ENCODE assay signal across 8 mouse cellular contexts in genomic region chr7:24269667-24270287, GRCm38 (mm10). TPM values are rescaled to one million over a fixed set of nuclear protein-coding genes. Genes with fewer than 3 reads are reported as not detected.
DNase-seq lines count a peak whose midpoint lies in the region; ATAC-seq and TF ChIP-seq lines count a peak whose summit lies in the region.

No protein-coding gene starts in this region.

- peaks cover 6% of the 10 kb centered on the region; the same call in 1 of the 2 replicates for H3K36me3 ChIP-seq in lung, postnatal 0 days (ENCODE audit: insufficient read depth, low read length)
- H3K36me3 ChIP-seq in limb, embryonic 11.5 days (ENCODE audit: control insufficient read depth, insufficient read depth, low read length), result peaks cover 4% of the 10 kb centered on the region

- no peaks in the 10 kb centered on the region for H3K9me3 ChIP-seq in lung, postnatal 0 days (ENCODE audit: low read length)
- H3K9me3 ChIP-seq in limb, embryonic 11.5 days (ENCODE audit: control insufficient read depth, low read length), result no peaks in the 10 kb centered on the region; the same call in 1 of the 2 replicates

- WGBS in lung, postnatal 0 days, result 32% methylated on average over 7 of the region's 7 CpGs
- WGBS in limb, embryonic 11.5 days, result 39% methylated on average over 7 of the region's 7 CpGs
- 20% methylated on average over 7 of the region's 7 CpGs for WGBS in olfactory bulb, adult 2 months

- H3K4me2 ChIP-seq in lung, postnatal 0 days (replicated peaks; ENCODE audit: low read depth, low read length), result peak overlapping the region; percentile 79
- H3K4me2 ChIP-seq in limb, embryonic 11.5 days (ENCODE audit: low read depth, severe bottlenecking), result peak overlapping the region; percentile 71

- TF ChIP-seq EP300 in lung, postnatal 0 days (IDR thresholded peaks at IDR 0.05), result no peak

- H3K9ac ChIP-seq in lung, postnatal 0 days (replicated peaks; ENCODE audit: low read depth), result no peak overlapping the region; the same call in 1 of the 2 replicates
- H3K9ac ChIP-seq in limb, embryonic 11.5 days (ENCODE audit: low read length), result peak overlapping the region; percentile 81

- DNase-seq in cerebellum, adult 8-10 months, result peak; percentile 25
- DNase-seq in cerebellum, adult 11 months, result no peak
- no peak for DNase-seq in lung, postnatal 0 days (ENCODE audit: low spot score)
- DNase-seq in lung, postnatal 25 days (ENCODE audit: low spot score), result no peak
- no peak for DNase-seq in limb, embryonic 11.5 days (ENCODE audit: low spot score)
- DNase-seq in adrenal gland, adult 2 months, result no peak
- no peak for DNase-seq in right cerebral cortex, postnatal 10 days (ENCODE audit: low spot score in 2 of 2)

- H3K27ac ChIP-seq in lung, postnatal 0 days (ENCODE audit: low read length), result no peak overlapping the region
- H3K27ac ChIP-seq in limb, embryonic 11.5 days (replicated peaks; ENCODE audit: low read depth, low read length), result no peak overlapping the region
- H3K27ac ChIP-seq in olfactory bulb, adult 2 months (ENCODE audit: insufficient read depth, low read depth, low read length), result no peak overlapping the region

- peaks cover 3% of the 10 kb centered on the region; the same call in 1 of the 2 replicates for H3K4me1 ChIP-seq in lung, postnatal 0 days (ENCODE audit: insufficient read depth, low read depth, low read length)
- H3K4me1 ChIP-seq in limb, embryonic 11.5 days (ENCODE audit: control insufficient read depth, insufficient read depth, low read length), result no peaks in the 10 kb centered on the region
- H3K4me1 ChIP-seq in olfactory bulb, adult 2 months (ENCODE audit: control insufficient read depth, insufficient read depth, low read length), result peaks cover 6% of the 10 kb centered on the region

- no peak for TF ChIP-seq CTCF in lung, postnatal 0 days (IDR thresholded peaks at IDR 0.05)
- no peak for TF ChIP-seq CTCF in olfactory bulb, adult 2 months (IDR thresholded peaks at IDR 0.05; ENCODE audit: insufficient read depth, low read depth, low read length)

- peak overlapping the region; percentile 61 for H3K4me3 ChIP-seq in lung, postnatal 0 days (ENCODE audit: low read depth, low read length)
- peak overlapping the region; percentile 59 for H3K4me3 ChIP-seq in limb, embryonic 11.5 days (ENCODE audit: low read depth, low read length)
- peak overlapping the region; percentile 41; the same call in 1 of the 2 replicates for H3K4me3 ChIP-seq in olfactory bulb, adult 2 months (ENCODE audit: insufficient read depth, low read depth, low read length)

- peak; percentile 20 for ATAC-seq in lung, postnatal 0 days
- ATAC-seq in limb, embryonic 11.5 days (ENCODE audit: insufficient number of reproducible peaks, low FRiP score, low TSS enrichment, low read depth), result peak; percentile 40; the same call in 1 of the 2 replicates

- no peak for TF ChIP-seq POLR2A in olfactory bulb, adult 2 months (IDR thresholded peaks at IDR 0.05; ENCODE audit: insufficient read depth, low read depth, low read length)

- no peaks in the 10 kb centered on the region for H3K27me3 ChIP-seq in lung, postnatal 0 days (replicated peaks; ENCODE audit: insufficient read depth, low read length)
- H3K27me3 ChIP-seq in limb, embryonic 11.5 days (ENCODE audit: control insufficient read depth, insufficient read depth, low read length), result no peaks in the 10 kb centered on the region

RNA-seq across cellular contexts. Expression of gene Zfp93, which starts 0.4 kb away (rescaled TPM):
- polyA plus RNA-seq in lung, postnatal 0 days (2015; fragmentation: Nextera tagmentation; extraction: Ambion mirVana), result 4.4 and 5.3 TPM in 2 replicates
- polyA plus RNA-seq in limb, embryonic 11.5 days (2014; fragmentation: Nextera tagmentation; extraction: Ambion mirVana), result 10.4 and 10.6 TPM in 2 replicates
- not detected in 2 replicates for polyA plus RNA-seq in olfactory bulb, adult 2 months (2012; ENCODE audit: insufficient read depth, insufficient read length, low replicate concordance, missing spikeins)
- total RNA-seq in adrenal gland, adult 2 months (2021), result 1 to 10 TPM; 4.1 to 4.3 TPM
- polyA plus RNA-seq in adrenal gland, adult 2 months (2012; rRNA removed), result 1.1 and 1.3 TPM in 2 replicates

RNA-seq across cellular contexts. Expression of gene Zfp108, which starts 15.2 kb away (rescaled TPM):
- polyA plus RNA-seq in lung, postnatal 0 days (2015; fragmentation: Nextera tagmentation; extraction: Ambion mirVana), result 2.2 and 2.4 TPM in 2 replicates
- 3.1 and 3.8 TPM in 2 replicates for polyA plus RNA-seq in limb, embryonic 11.5 days (2014; fragmentation: Nextera tagmentation; extraction: Ambion mirVana)
- polyA plus RNA-seq in olfactory bulb, adult 2 months (2012; ENCODE audit: insufficient read depth, insufficient read length, low replicate concordance, missing spikeins), result not detected in 2 replicates
- 1 to 10 TPM; 2.2 to 3.7 TPM for total RNA-seq in adrenal gland, adult 2 months (2021)
- 0.35 and 0.44 TPM in 2 replicates for polyA plus RNA-seq in adrenal gland, adult 2 months (2012; rRNA removed)

RNA-seq across cellular contexts. Expression of gene Zfp61, which starts 31.3 kb away (rescaled TPM):
- 15.7 and 16.7 TPM in 2 replicates for polyA plus RNA-seq in lung, postnatal 0 days (2015; fragmentation: Nextera tagmentation; extraction: Ambion mirVana)
- polyA plus RNA-seq in limb, embryonic 11.5 days (2014; fragmentation: Nextera tagmentation; extraction: Ambion mirVana), result 50.1 and 51.2 TPM in 2 replicates
- polyA plus RNA-seq in olfactory bulb, adult 2 months (2012; ENCODE audit: insufficient read depth, insufficient read length, low replicate concordance, missing spikeins), result not detected in 2 replicates
- total RNA-seq in adrenal gland, adult 2 months (2021), result 1 to 10 TPM; 7.0 to 9.6 TPM
- 2.0 and 2.6 TPM in 2 replicates for polyA plus RNA-seq in adrenal gland, adult 2 months (2012; rRNA removed)

RNA-seq across cellular contexts. Expression of gene Zfp109, which starts 32.4 kb away (rescaled TPM):
- 1.2 and 1.7 TPM in 2 replicates for polyA plus RNA-seq in lung, postnatal 0 days (2015; fragmentation: Nextera tagmentation; extraction: Ambion mirVana)
- polyA plus RNA-seq in limb, embryonic 11.5 days (2014; fragmentation: Nextera tagmentation; extraction: Ambion mirVana), result 4.9 and 5.8 TPM in 2 replicates
- polyA plus RNA-seq in olfactory bulb, adult 2 months (2012; ENCODE audit: insufficient read depth, insufficient read length, low replicate concordance, missing spikeins), result not detected in 2 replicates
- 1 to 10 TPM; 4.1 to 4.3 TPM for total RNA-seq in adrenal gland, adult 2 months (2021)
- 0.54 and 0.65 TPM in 2 replicates for polyA plus RNA-seq in adrenal gland, adult 2 months (2012; rRNA removed)

RNA-seq across cellular contexts. Expression of gene Zfp94, which starts 46.7 kb away (rescaled TPM):
- 5.2 and 5.7 TPM in 2 replicates for polyA plus RNA-seq in lung, postnatal 0 days (2015; fragmentation: Nextera tagmentation; extraction: Ambion mirVana)
- 13.2 and 14.2 TPM in 2 replicates for polyA plus RNA-seq in limb, embryonic 11.5 days (2014; fragmentation: Nextera tagmentation; extraction: Ambion mirVana)
- polyA plus RNA-seq in olfactory bulb, adult 2 months (2012; ENCODE audit: insufficient read depth, insufficient read length, low replicate concordance, missing spikeins), result not detected in 2 replicates
- 1 to 10 TPM; 3.1 to 5.5 TPM for total RNA-seq in adrenal gland, adult 2 months (2021)
- 4.3 and 4.6 TPM in 2 replicates for polyA plus RNA-seq in adrenal gland, adult 2 months (2012; rRNA removed)
